Mouse (Mus musculus): ENCODE data around the gene Ifngr1. TPM values are rescaled to one million over a fixed set of nuclear protein-coding genes. Genes with fewer than 3 reads are reported as not detected.

Gene Ifngr1
- total RNA-seq, 2 experiments from 2014 or later, result 31.6 to 32.1 TPM

GRCm38 (mm10) chr10:19657426-19657825 lies 65.7 kb downstream of the Ifngr1 start:
- DNase-seq, result no peak

Other genes starting within 250 kb of the Ifngr1 start
- not detected for gene Olig3, start 235.4 kb upstream of the Ifngr1 start, total RNA-seq (2021)
- not detected for gene Il22ra2, start 30.0 kb downstream of the Ifngr1 start, total RNA-seq (2021)
- gene Il20ra, start 120.6 kb downstream of the Ifngr1 start, total RNA-seq (2021), result not detected

Data from heart, postnatal 4 days (tissue).